Mouse (Mus musculus) G1E (cell line): ENCODE data around the gene Sox5. TPM values are rescaled to one million over a fixed set of nuclear protein-coding genes. Genes with fewer than 3 reads are reported as not detected.

Experiments used
- ATAC-seq: 2 replicates; pipeline ENCODE4 v1.8.0; 2016; ENCODE audit warnings: mild to moderate bottlenecking; ENCODE audit not compliant: insufficient number of reproducible peaks, poor library complexity, low FRiP score, severe bottlenecking; ENCODE audit errors: extremely low read depth
- DNase-seq: peaks from one replicate; pipeline ENCODE4 v3.0.0; 2012; ENCODE audit warnings: low spot score
- H3K27me3 ChIP-seq: 2 replicates; pipeline ENCODE4 v1.6.1; 2012; ENCODE audit warnings: mild to moderate bottlenecking, low read length, inconsistent platforms; ENCODE audit not compliant: insufficient read depth
- H3K36me3 ChIP-seq: replicated peaks from 2 replicates; pipeline ENCODE3; 2012; ENCODE audit warnings: mild to moderate bottlenecking, inconsistent platforms
- H3K4me1 ChIP-seq: 2 replicates; pipeline ENCODE4 v1.6.1; 2012; ENCODE audit warnings: low read depth, low read length, inconsistent platforms, mixed read lengths; ENCODE audit not compliant: insufficient read depth
- H3K4me3 ChIP-seq: 2 replicates; pipeline ENCODE4 v1.5.1; 2012; ENCODE audit warnings: low read depth, mild to moderate bottlenecking, inconsistent platforms, low read length, moderate library complexity, mixed read lengths
- H3K9me3 ChIP-seq: replicated peaks from 2 replicates; pipeline ENCODE4 v1.6.1; 2012; ENCODE audit warnings: inconsistent platforms
- CTCF ChIP-seq: IDR thresholded peaks from 2 replicates; pipeline ENCODE4 v1.5.1; 2012; ENCODE audit warnings: low read depth, low read length, inconsistent platforms, mixed read lengths
- GATA1 ChIP-seq: IDR thresholded peaks from 2 replicates; pipeline ENCODE4 v1.6.1; 2012; ENCODE audit warnings: borderline replicate concordance, low read length, inconsistent platforms, mixed read lengths
- GATA2 ChIP-seq: IDR thresholded peaks from 2 replicates; pipeline ENCODE4 v1.6.1; 2012; ENCODE audit warnings: low read depth, low read length, inconsistent platforms, borderline replicate concordance
- POLR2AphosphoS5 ChIP-seq: IDR thresholded peaks from 2 replicates; pipeline ENCODE4 v1.6.1; 2012; ENCODE audit warnings: low read depth, low read length, inconsistent platforms; ENCODE audit not compliant: insufficient replicate concordance
- TAL1 ChIP-seq: conservative IDR thresholded peaks from 2 replicates; pipeline ENCODE4 v1.6.1; 2012; ENCODE audit warnings: low read depth, low read length, inconsistent platforms, mixed read lengths
- polyA plus RNA-seq: library from polyadenylated mRNA; stranded (reverse); fragments of >175 nt; gene quantifications from 2 replicates; pipeline ENCODE4 v1.2.3, GENCODE M21; 2012
- total RNA-seq, 2 experiments: library from RNA; stranded (forward) in 1 of 2; stranded (reverse) in 1 of 2; fragments of 200-1000 nt in 1 of 2; fragments of >200 nt in 1 of 2; fragmentation: Nextera tagmentation in 1 of 2; gene quantifications; 2 replicates each; pipeline ENCODE4 v1.2.3; 2014 to 2017

Sox5 gene
- total and polyA plus RNA-seq, 3 experiments, result 0.27 to 16.2 TPM; not detected in 1

- Histone ChIP-seq H3K4me3 (no peak overlapping the region), H3K27me3 (no peaks in the 10 kb centered on the region)
- ATAC-seq, result no peak
Observed at GRCm38 (mm10) chr6:144299503-144299858, 482.3 kb downstream of the Sox5 start.

GRCm38 (mm10) chr6:144298641-144299502 lies 482.9 kb downstream of the Sox5 start:
- Histone ChIP-seq H3K9me3 (peaks cover 49% of the 10 kb centered on the region), H3K4me3 (no peak overlapping the region), H3K27me3 (no peaks in the 10 kb centered on the region), H3K36me3 (no peaks in the 10 kb centered on the region), H3K4me1 (no peaks in the 10 kb centered on the region)
- ATAC-seq, result no peak
- DNase-seq, result no peak
- no peak for TF ChIP-seq POLR2AphosphoS5
- TF ChIP-seq CTCF, result no peak
- TF ChIP-seq TAL1, result no peak
- no peak for TF ChIP-seq GATA2
- TF ChIP-seq GATA1, result no peak

More at GRCm38 (mm10) chr6:144299503-144299858, 482.3 kb downstream of the Sox5 start:
- DNase-seq, result no peak
- no peaks in the 10 kb centered on the region for H3K36me3 ChIP-seq
- no peaks in the 10 kb centered on the region for H3K4me1 ChIP-seq
- peaks cover 48% of the 10 kb centered on the region for H3K9me3 ChIP-seq
- TF ChIP-seq POLR2AphosphoS5, result no peak
- TF ChIP-seq CTCF, result no peak
- TF ChIP-seq GATA1, result no peak
- no peak for TF ChIP-seq GATA2
- TF ChIP-seq TAL1, result no peak

- H3K4me3 ChIP-seq, result no peak overlapping the region
- no peaks in the 10 kb centered on the region for H3K4me1 ChIP-seq
- no peak for DNase-seq
- no peak for ATAC-seq
- no peaks in the 10 kb centered on the region for H3K27me3 ChIP-seq
- H3K9me3 ChIP-seq, result peaks cover 52% of the 10 kb centered on the region
- no peaks in the 10 kb centered on the region for H3K36me3 ChIP-seq
- no peak for TF ChIP-seq TAL1
- TF ChIP-seq GATA1, result no peak
- no peak for TF ChIP-seq GATA2
- no peak for TF ChIP-seq POLR2AphosphoS5
- TF ChIP-seq CTCF, result no peak
Observed at GRCm38 (mm10) chr6:144297846-144298245, 483.9 kb downstream of the Sox5 start.

- Histone ChIP-seq H3K9me3 (peaks cover 51% of the 10 kb centered on the region), H3K4me3 (no peak overlapping the region), H3K36me3 (no peaks in the 10 kb centered on the region), H3K27me3 (no peaks in the 10 kb centered on the region), H3K4me1 (no peaks in the 10 kb centered on the region)
- ATAC-seq (no peak), DNase-seq (no peak)
- TF ChIP-seq CTCF, result no peak
- TF ChIP-seq TAL1, result no peak
- TF ChIP-seq POLR2AphosphoS5, result no peak
Observed at GRCm38 (mm10) chr6:144297131-144297530, 484.6 kb downstream of the Sox5 start.

- ATAC-seq (no peak), DNase-seq (no peak)
- peaks cover 39% of the 10 kb centered on the region for H3K9me3 ChIP-seq
- no peaks in the 10 kb centered on the region for H3K4me1 ChIP-seq
- TF ChIP-seq TAL1 (no peak), POLR2AphosphoS5 (no peak), GATA2 (no peak), GATA1 (no peak), CTCF (no peak)
- no peaks in the 10 kb centered on the region for H3K27me3 ChIP-seq
- no peaks in the 10 kb centered on the region for H3K36me3 ChIP-seq
- H3K4me3 ChIP-seq, result no peak overlapping the region
Observed at GRCm38 (mm10) chr6:144291526-144291925, 490.3 kb downstream of the Sox5 start.

GRCm38 (mm10) chr6:144286122-144286521 lies 495.7 kb downstream of the Sox5 start:
- Histone ChIP-seq H3K27me3 (no peaks in the 10 kb centered on the region), H3K4me1 (no peaks in the 10 kb centered on the region), H3K4me3 (no peak overlapping the region), H3K9me3 (peaks cover 49% of the 10 kb centered on the region), H3K36me3 (no peaks in the 10 kb centered on the region)
- DNase-seq, result no peak
- TF ChIP-seq TAL1 (no peak), CTCF (no peak), GATA1 (no peak), GATA2 (no peak), POLR2AphosphoS5 (no peak)
- ATAC-seq, result no peak

- no peak for ATAC-seq
- TF ChIP-seq GATA2, result no peak
- Histone ChIP-seq H3K4me3 (no peak overlapping the region), H3K36me3 (no peaks in the 10 kb centered on the region), H3K27me3 (no peaks in the 10 kb centered on the region), H3K9me3 (peaks cover 43% of the 10 kb centered on the region), H3K4me1 (no peaks in the 10 kb centered on the region)
- DNase-seq, result no peak
Observed at GRCm38 (mm10) chr6:144283191-144283590, 498.6 kb downstream of the Sox5 start.
